Mouse (Mus musculus) left cerebral cortex, adult 11 months (tissue): ENCODE results near the gene Lyg2.

ENCODE experiments used
- DNase-seq: peaks from one replicate; pipeline ENCODE4 v3.0.0; 2022; ENCODE audit warnings: low spot score

Gene Lyg2

DNA sequence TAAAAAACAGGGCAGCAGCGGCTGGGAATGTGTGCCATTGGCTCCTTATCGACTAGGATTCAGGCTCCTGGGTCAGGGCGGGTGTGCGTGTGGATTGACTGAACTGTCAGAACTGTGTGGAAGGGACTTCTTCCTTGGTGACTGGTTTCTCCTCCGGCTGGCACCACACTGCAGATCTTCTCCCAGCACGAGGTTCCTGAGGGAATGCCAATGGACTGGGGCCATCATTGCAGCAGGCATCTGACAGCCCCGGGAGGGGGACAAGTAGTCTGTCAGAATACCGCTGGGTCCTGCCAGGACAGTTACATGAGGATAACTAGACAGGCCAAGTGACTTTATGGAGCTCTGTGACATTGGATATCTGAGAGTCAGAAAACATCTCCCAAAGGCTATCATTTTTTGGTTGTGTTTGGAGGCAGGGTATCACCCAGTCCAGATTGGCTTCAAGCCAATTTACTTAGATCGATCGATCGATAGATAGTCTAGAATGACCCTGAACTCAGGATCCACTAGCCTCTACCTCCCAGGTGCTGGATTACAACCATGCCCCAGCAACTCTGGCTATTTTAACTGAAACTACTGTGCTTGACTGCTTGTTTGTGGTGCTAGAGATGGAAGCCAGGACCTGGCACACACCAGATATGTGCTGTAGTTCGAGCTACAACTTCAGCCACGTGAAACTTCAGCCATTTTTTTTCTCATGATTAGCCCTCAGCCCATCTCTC, 38.4 kb downstream of the Lyg2 start:
- DNase-seq = no peak

DNA sequence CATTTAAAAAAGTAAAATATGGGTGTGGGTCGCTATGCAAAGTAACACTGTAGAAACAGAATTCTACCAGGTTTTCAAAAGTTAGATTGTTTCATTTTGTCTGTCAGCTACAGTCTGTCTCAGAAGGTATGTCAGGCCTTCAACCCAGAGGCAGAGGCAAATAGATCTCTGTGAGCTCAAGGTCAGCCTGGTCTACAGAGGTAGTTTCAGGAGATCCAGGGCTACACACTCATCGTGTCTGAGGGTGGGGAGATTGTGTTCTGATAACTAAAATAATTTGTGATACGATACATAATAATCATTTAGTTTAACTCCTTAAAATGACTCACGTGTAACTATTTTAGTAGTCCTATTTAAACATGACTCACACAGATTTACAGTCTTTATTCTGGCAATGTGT, 43.1 kb downstream of the Lyg2 start:
- DNase-seq = no peak

DNA sequence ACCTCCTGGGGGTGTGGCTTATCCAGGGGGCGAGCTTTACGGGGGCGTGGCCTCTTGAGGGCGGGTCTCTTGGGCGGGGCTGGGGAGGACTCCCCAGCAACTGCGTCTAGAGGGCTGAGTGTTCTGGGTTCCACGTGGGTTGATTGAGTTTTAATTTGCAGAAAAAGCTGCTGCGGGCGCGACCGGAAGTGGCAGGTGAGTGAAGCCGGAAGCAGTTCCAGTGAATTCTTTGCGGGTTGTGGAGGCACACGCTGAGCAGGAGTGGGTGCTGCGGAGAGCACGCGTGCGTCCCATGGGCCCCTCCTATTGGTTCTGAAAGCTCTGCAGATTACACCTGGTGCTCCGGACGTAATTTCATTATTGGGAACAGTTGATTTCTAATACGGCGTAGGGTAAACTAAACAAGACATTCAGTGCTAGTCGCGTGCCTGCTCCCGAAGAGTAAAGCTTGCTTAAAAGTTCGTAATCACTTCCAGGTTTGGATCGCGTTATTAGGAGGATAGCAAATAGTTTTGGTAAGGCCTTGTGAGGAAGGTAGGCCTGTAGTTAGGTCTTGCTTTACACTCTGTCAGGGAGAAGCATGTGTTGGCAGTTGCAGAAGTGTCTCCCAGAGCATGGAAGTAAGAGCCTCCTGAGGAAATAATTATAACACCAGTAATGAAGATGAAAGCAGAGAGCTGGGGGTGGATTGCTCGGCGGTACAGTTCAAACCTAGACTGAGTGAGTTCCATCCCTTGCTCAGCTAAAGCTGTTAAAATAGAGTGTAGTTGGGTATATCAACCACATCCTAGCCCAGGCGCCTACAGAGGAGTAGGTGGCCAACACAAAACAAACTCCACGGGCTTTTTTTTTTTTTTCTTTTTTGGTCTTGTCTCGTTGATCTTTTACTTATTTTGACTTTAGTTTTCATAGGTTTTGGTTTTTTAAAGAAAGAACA, 43.9 kb downstream of the Lyg2 start:
- DNase-seq = peak; percentile 78

GRCm38 (mm10) chr1:37871704-37872103, 44.6 kb downstream of the Lyg2 start, which contains the start of gene Lipt1:
Lipt1 (plus strand) TSS chr1:37871738.
- DNase-seq = peak; percentile 22

DNA sequence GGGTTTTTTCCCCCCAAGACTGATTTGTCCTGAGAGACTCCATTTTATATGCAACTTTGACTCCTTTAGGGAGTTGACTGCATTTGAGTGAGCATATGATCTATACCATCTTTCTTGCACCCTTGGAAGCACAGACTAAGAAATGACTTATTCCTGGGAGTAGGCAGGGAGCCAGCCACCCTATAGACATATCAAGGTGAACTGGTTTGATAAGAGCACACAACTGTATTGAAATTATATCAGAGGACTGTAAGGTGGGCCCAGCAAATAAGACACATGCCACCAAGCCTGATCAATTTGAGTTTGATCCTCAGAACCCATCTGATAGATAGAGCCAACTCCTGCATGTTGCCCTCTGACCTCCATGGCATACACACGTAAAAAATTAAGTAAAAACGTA, 46.9 kb downstream of the Lyg2 start:
- no peak for DNase-seq

- DNase-seq = no peak
Observed at GRCm38 (mm10) chr1:37868640-37869039, 47.7 kb downstream of the Lyg2 start.

- DNase-seq = no peak
Observed at GRCm38 (mm10) chr1:37867684-37868322, 48.5 kb downstream of the Lyg2 start.

- DNase-seq = no peak
Observed at GRCm38 (mm10) chr1:37867056-37867455, 49.2 kb downstream of the Lyg2 start.

DNA sequence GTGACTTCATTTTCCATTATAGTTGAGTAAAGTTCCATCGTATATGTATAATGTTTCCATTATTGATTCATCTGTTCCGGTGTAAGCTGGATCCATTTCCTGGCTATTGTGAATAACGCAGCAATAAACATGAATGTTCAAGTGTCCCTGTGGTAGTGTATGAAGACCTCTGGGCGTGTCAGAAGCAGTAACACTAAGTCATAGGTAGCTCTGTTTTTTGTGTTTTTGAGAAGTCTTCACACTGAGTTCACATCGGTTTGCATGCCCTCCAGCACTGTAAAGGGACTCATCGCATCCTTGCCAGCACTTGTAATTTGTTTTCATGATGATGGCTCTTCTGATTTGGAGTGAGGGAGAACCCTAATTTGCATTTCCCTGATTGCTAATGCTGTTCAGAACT, 50.0 kb downstream of the Lyg2 start, which contains the start of gene Tsga10:
Tsga10 (minus strand) TSS at position 144 of the 400 bp plus-strand sequence.
- DNase-seq = no peak

GRCm38 (mm10) chr1:37865401-37866215, 50.7 kb downstream of the Lyg2 start:
- no peak for DNase-seq

GRCm38 (mm10) chr1:37864511-37865400, 51.5 kb downstream of the Lyg2 start:
- DNase-seq = peak; percentile 99
